Mouse (Mus musculus): ENCODE data around the gene Smim17. TPM values are rescaled to one million over a fixed set of nuclear protein-coding genes. Genes with fewer than 3 reads are reported as not detected.
"Not testable (repeated sequence)": the region's sequence is repeated elsewhere in the genome, so short reads cannot be mapped to it uniquely, and the experiment has no call there.

The Smim17 gene
- polyA plus RNA-seq, 1 experiment from 2014 or later, result 0.27 TPM

- Histone ChIP-seq H3K36me3 (ENCODE audit: control insufficient read depth, insufficient read depth, low read length) (no peaks in the 10 kb centered on the region), H3K9ac (ENCODE audit: low read depth, low read length) (no peak overlapping the region), H3K4me3 (ENCODE audit: low read depth, low read length) (no peak overlapping the region), H3K4me2 (no peak overlapping the region), H3K27ac (ENCODE audit: low read depth, low read length) (no peak overlapping the region), H3K4me1 (replicated peaks; ENCODE audit: control insufficient read depth, insufficient read depth, low read length) (no peaks in the 10 kb centered on the region), H3K27me3 (replicated peaks; ENCODE audit: control insufficient read depth, insufficient read depth, low read length) (no peaks in the 10 kb centered on the region), H3K9me3 (ENCODE audit: control insufficient read depth, low read length) (peaks cover 2% of the 10 kb centered on the region; the same call in 1 of the 2 replicates)
- WGBS, result 60% methylated on average over 2 of the region's 2 CpGs
- no peak for DNase-seq (ENCODE audit: low spot score)
- no peak for ATAC-seq (replicated peaks; ENCODE audit: low FRiP score)
Measured at GRCm38 (mm10) chr7:6441173-6441572, 42.7 kb downstream of the Smim17 start.

GRCm38 (mm10) chr7:6447771-6448170 is 49.3 kb downstream of the Smim17 start:
- H3K27ac ChIP-seq (ENCODE audit: low read depth, low read length), result no peak overlapping the region
- DNase-seq (ENCODE audit: low spot score), result no peak
- H3K9ac ChIP-seq (ENCODE audit: low read depth, low read length), result no peak overlapping the region
- no peaks in the 10 kb centered on the region for H3K36me3 ChIP-seq (ENCODE audit: control insufficient read depth, insufficient read depth, low read length)
- no peaks in the 10 kb centered on the region for H3K4me1 ChIP-seq (replicated peaks; ENCODE audit: control insufficient read depth, insufficient read depth, low read length)
- 49% methylated on average over 5 of the region's 5 CpGs for WGBS
- no peak overlapping the region for H3K4me2 ChIP-seq
- no peak for ATAC-seq (replicated peaks; ENCODE audit: low FRiP score)
- no peaks in the 10 kb centered on the region for H3K27me3 ChIP-seq (replicated peaks; ENCODE audit: control insufficient read depth, insufficient read depth, low read length)
- H3K4me3 ChIP-seq (ENCODE audit: low read depth, low read length), result no peak overlapping the region
- H3K9me3 ChIP-seq (ENCODE audit: control insufficient read depth, low read length), result peaks cover 2% of the 10 kb centered on the region; the same call in 1 of the 2 replicates

- Histone ChIP-seq H3K27ac (ENCODE audit: low read depth, low read length) (no peak within 1 kb of the TSS), H3K4me3 (ENCODE audit: low read depth, low read length) (no peak within 1 kb of the TSS), H3K4me2 (no peak within 1 kb of the TSS), H3K4me1 (replicated peaks; ENCODE audit: control insufficient read depth, insufficient read depth, low read length) (no peaks in the 10 kb centered on the region), H3K9ac (ENCODE audit: low read depth, low read length) (no peak within 1 kb of the TSS), H3K9me3 (ENCODE audit: control insufficient read depth, low read length) (no peaks in the 10 kb centered on the region; the same call in none of the 2 replicates), H3K27me3 (replicated peaks; ENCODE audit: control insufficient read depth, insufficient read depth, low read length) (no peaks in the 10 kb centered on the region), H3K36me3 (ENCODE audit: control insufficient read depth, insufficient read depth, low read length) (no peaks in the 10 kb centered on the region)
- ATAC-seq (replicated peaks; ENCODE audit: low FRiP score) (no peak), DNase-seq (ENCODE audit: low spot score) (no peak)
Measured at GRCm38 (mm10) chr7:6455868-6456267, 57.4 kb downstream of the Smim17 start, which contains the start of gene Olfr1336. Gene Olfr1336, plus strand, starts transcription at chr7:6456168.

GRCm38 (mm10) chr7:6456399-6456798 is 57.9 kb downstream of the Smim17 start:
- 51% methylated on average over 3 of the region's 3 CpGs for WGBS
- DNase-seq (ENCODE audit: low spot score) (no peak), ATAC-seq (replicated peaks; ENCODE audit: low FRiP score) (no peak)
- no peak overlapping the region for H3K4me2 ChIP-seq
- no peaks in the 10 kb centered on the region for H3K4me1 ChIP-seq (replicated peaks; ENCODE audit: control insufficient read depth, insufficient read depth, low read length)
- H3K27me3 ChIP-seq (replicated peaks; ENCODE audit: control insufficient read depth, insufficient read depth, low read length), result no peaks in the 10 kb centered on the region
- no peak overlapping the region for H3K4me3 ChIP-seq (ENCODE audit: low read depth, low read length)
- H3K9ac ChIP-seq (ENCODE audit: low read depth, low read length), result no peak overlapping the region
- H3K9me3 ChIP-seq (ENCODE audit: control insufficient read depth, low read length), result no peaks in the 10 kb centered on the region; the same call in none of the 2 replicates
- no peak overlapping the region for H3K27ac ChIP-seq (ENCODE audit: low read depth, low read length)
- H3K36me3 ChIP-seq (ENCODE audit: control insufficient read depth, insufficient read depth, low read length), result no peaks in the 10 kb centered on the region

GRCm38 (mm10) chr7:6466951-6467350 is 68.4 kb downstream of the Smim17 start, which contains the start of gene Olfr1346:
Gene Olfr1346, plus strand, starts transcription at chr7:6467101.
- Histone ChIP-seq H3K4me1 (replicated peaks; ENCODE audit: control insufficient read depth, insufficient read depth, low read length) (no peaks in the 10 kb centered on the region), H3K4me3 (ENCODE audit: low read depth, low read length) (no peak within 1 kb of the TSS), H3K9ac (ENCODE audit: low read depth, low read length) (no peak within 1 kb of the TSS), H3K27ac (ENCODE audit: low read depth, low read length) (no peak within 1 kb of the TSS), H3K4me2 (no peak within 1 kb of the TSS), H3K36me3 (ENCODE audit: control insufficient read depth, insufficient read depth, low read length) (no peaks in the 10 kb centered on the region), H3K27me3 (replicated peaks; ENCODE audit: control insufficient read depth, insufficient read depth, low read length) (no peaks in the 10 kb centered on the region), H3K9me3 (ENCODE audit: control insufficient read depth, low read length) (no peaks in the 10 kb centered on the region)
- no peak for DNase-seq (ENCODE audit: low spot score)
- ATAC-seq (replicated peaks; ENCODE audit: low FRiP score), result no peak

- H3K27ac ChIP-seq (ENCODE audit: low read depth, low read length); H3K4me1 ChIP-seq (replicated peaks; ENCODE audit: control insufficient read depth, insufficient read depth, low read length); H3K36me3 ChIP-seq (ENCODE audit: control insufficient read depth, insufficient read depth, low read length); H3K4me3 ChIP-seq (ENCODE audit: low read depth, low read length); H3K9me3 ChIP-seq (ENCODE audit: control insufficient read depth, low read length); DNase-seq (ENCODE audit: low spot score); ATAC-seq (replicated peaks; ENCODE audit: low FRiP score); H3K4me2 ChIP-seq; H3K9ac ChIP-seq (ENCODE audit: low read depth, low read length); H3K27me3 ChIP-seq (replicated peaks; ENCODE audit: control insufficient read depth, insufficient read depth, low read length): not testable (repeated sequence)
- WGBS, result 63% methylated on average over 2 of the region's 2 CpGs
Measured at GRCm38 (mm10) chr7:6477633-6478032, 79.1 kb downstream of the Smim17 start.

Other genes with a start within 250 kb of the Smim17 start
- 15.2 and 15.6 TPM in 2 replicates for gene Zfp787, start 242.7 kb upstream of the Smim17 start, polyA plus RNA-seq (2014; fragmentation: Nextera tagmentation; extraction: Ambion mirVana)
- gene Zfp444, start 226.5 kb upstream of the Smim17 start, polyA plus RNA-seq (2014; fragmentation: Nextera tagmentation; extraction: Ambion mirVana), result 44.6 and 46.8 TPM in 2 replicates
- not detected in 2 replicates for gene Galp, start 201.6 kb upstream of the Smim17 start, polyA plus RNA-seq (2014; fragmentation: Nextera tagmentation; extraction: Ambion mirVana)
- not detected in 2 replicates for gene Zscan5b, start 176.4 kb upstream of the Smim17 start, polyA plus RNA-seq (2014; fragmentation: Nextera tagmentation; extraction: Ambion mirVana)
- gene Epp13, start 146.0 kb upstream of the Smim17 start, polyA plus RNA-seq (2014; fragmentation: Nextera tagmentation; extraction: Ambion mirVana), result not detected in 2 replicates
- gene Zfp667, start 112.1 kb upstream of the Smim17 start, polyA plus RNA-seq (2014; fragmentation: Nextera tagmentation; extraction: Ambion mirVana), result 9.9 and 10.3 TPM in 2 replicates
- 3.8 and 4.6 TPM in 2 replicates for gene Zfp583, start 67.4 kb upstream of the Smim17 start, polyA plus RNA-seq (2014; fragmentation: Nextera tagmentation; extraction: Ambion mirVana)
- 1.3 and 1.5 TPM in 2 replicates for gene Gm3854, start 55.0 kb upstream of the Smim17 start, polyA plus RNA-seq (2014; fragmentation: Nextera tagmentation; extraction: Ambion mirVana)
- 1.3 and 2.1 TPM in 2 replicates for gene Zfp78, start 35.4 kb upstream of the Smim17 start, polyA plus RNA-seq (2014; fragmentation: Nextera tagmentation; extraction: Ambion mirVana)
- gene Zfp28, start 15.4 kb upstream of the Smim17 start, polyA plus RNA-seq (2014; fragmentation: Nextera tagmentation; extraction: Ambion mirVana), result 4.7 and 5.8 TPM in 2 replicates
- not detected in 2 replicates for gene Gm20715, start 11.6 kb downstream of the Smim17 start, polyA plus RNA-seq (2014; fragmentation: Nextera tagmentation; extraction: Ambion mirVana)
- gene Olfr1344, start 40.0 kb downstream of the Smim17 start, polyA plus RNA-seq (2014; fragmentation: Nextera tagmentation; extraction: Ambion mirVana), result 0.08 TPM in 1 of 2 replicates, not detected in the other
- not detected in 2 replicates for gene Olfr1336, start 57.5 kb downstream of the Smim17 start, polyA plus RNA-seq (2014; fragmentation: Nextera tagmentation; extraction: Ambion mirVana)
- not detected in 2 replicates for gene Olfr1346, start 68.4 kb downstream of the Smim17 start, polyA plus RNA-seq (2014; fragmentation: Nextera tagmentation; extraction: Ambion mirVana)
- not detected in 2 replicates for gene Olfr5, start 88.2 kb downstream of the Smim17 start, polyA plus RNA-seq (2014; fragmentation: Nextera tagmentation; extraction: Ambion mirVana)
- not detected in 2 replicates for gene Olfr1347, start 101.0 kb downstream of the Smim17 start, polyA plus RNA-seq (2014; fragmentation: Nextera tagmentation; extraction: Ambion mirVana)
- gene Olfr1348, start 110.0 kb downstream of the Smim17 start, polyA plus RNA-seq (2014; fragmentation: Nextera tagmentation; extraction: Ambion mirVana), result not detected in 2 replicates
- not detected in 2 replicates for gene Olfr1349, start 124.2 kb downstream of the Smim17 start, polyA plus RNA-seq (2014; fragmentation: Nextera tagmentation; extraction: Ambion mirVana)
- gene Olfr1350, start 166.1 kb downstream of the Smim17 start, polyA plus RNA-seq (2014; fragmentation: Nextera tagmentation; extraction: Ambion mirVana), result not detected in 2 replicates

All from liver, embryonic 11.5 days (tissue).